In the genomic region with DNA sequence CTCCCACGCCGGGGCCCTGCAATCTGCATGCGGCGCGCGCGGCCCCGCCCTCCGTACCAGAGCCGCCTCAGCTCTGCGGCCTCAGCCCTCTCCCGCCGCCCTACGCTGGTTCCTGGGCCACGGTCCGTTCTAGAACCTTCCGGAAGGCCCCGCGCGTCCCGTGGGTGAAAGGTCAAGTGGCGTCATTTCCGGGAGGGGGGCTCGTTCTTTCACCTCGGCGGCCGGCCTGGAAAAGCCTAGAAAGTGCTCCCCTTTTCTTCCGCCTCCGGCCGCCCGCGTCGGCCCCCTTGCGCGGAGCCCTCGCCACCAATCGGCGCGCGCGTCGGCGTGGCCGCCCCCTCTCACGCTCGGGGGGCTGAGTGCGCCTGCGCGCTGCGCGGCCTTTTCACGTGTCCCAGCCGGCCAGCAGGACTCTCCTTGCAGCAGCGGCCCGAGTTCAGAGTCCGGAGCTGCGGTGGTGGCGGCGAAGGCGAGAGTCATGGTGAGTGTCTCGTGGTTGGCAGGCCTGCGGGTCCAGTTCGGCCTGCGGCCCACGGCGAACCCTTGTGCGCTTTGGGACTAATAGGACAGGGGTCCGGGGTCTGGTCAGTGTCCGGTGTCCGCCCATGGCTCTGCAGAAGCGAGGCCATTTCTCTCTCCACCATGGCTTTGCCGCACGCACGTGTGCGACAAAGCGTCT, we compare ENCODE assay signal across 8 mouse cellular contexts. TPM values are rescaled to one million over a fixed set of nuclear protein-coding genes. Genes with fewer than 3 reads are reported as not detected.
DNase-seq lines count a peak whose midpoint lies in the region; ATAC-seq and TF ChIP-seq lines count a peak whose summit lies in the region.

A gene (plus strand): TSS at position 201 of the 679 bp plus-strand sequence.
A gene (minus strand): TSS at position 312 of the 679 bp plus-strand sequence.

- ATAC-seq in kidney, embryonic 15.5 days (replicated peaks; ENCODE audit: low FRiP score) = peak; percentile 94
- peak; percentile 93 for ATAC-seq in monocyte, adult 5-6 weeks (replicated peaks; ENCODE audit: insufficient number of reproducible peaks, low FRiP score, low TSS enrichment, poor library complexity, severe bottlenecking)

- TF ChIP-seq POLR2A in bone marrow macrophage, adult 2 months (IDR thresholded peaks at IDR 0.05; ENCODE audit: borderline replicate concordance, low read depth, low read length) = no peak; the same call in 1 of the 2 replicates
- peak; percentile 95 for TF ChIP-seq POLR2A in embryonic fibroblast, embryonic 13.5 days (IDR thresholded peaks at IDR 0.05; ENCODE audit: low read depth, low read length)

- peak within 1 kb of the TSS; percentile 77 for H3K4me2 ChIP-seq in kidney, embryonic 15.5 days

- DNase-seq in A20 (ENCODE audit: low read depth, low spot score) (peak; percentile 99), liver (peak; percentile 96)
- DNase-seq in heart, embryonic 10.5 days (ENCODE audit: low spot score) = peak; percentile 99
- peak; percentile 94 to 96 for DNase-seq in spleen, postnatal 4 days (ENCODE audit: low spot score in 2 of 2)

- WGBS in heart, embryonic 10.5 days = under 1% methylated on average over 71 of the region's 76 CpGs
- under 1% methylated on average over 74 of the region's 76 CpGs for WGBS in kidney, embryonic 15.5 days

- H3K4me1 ChIP-seq in bone marrow macrophage, adult 2 months (ENCODE audit: control insufficient read depth, insufficient read depth, low read length) = peaks cover 21% of the 10 kb centered on the region
- H3K4me1 ChIP-seq in embryonic fibroblast, embryonic 13.5 days (ENCODE audit: control insufficient read depth, insufficient read depth, low read length) = peaks cover 5% of the 10 kb centered on the region
- peaks cover 18% of the 10 kb centered on the region for H3K4me1 ChIP-seq in heart, embryonic 10.5 days
- H3K4me1 ChIP-seq in kidney, embryonic 15.5 days = peaks cover 42% of the 10 kb centered on the region

- no peaks in the 10 kb centered on the region for H3K9me3 ChIP-seq in heart, embryonic 10.5 days
- H3K9me3 ChIP-seq in kidney, embryonic 15.5 days (replicated peaks) = no peaks in the 10 kb centered on the region

- no peak for TF ChIP-seq CTCF in bone marrow macrophage, adult 2 months (IDR thresholded peaks at IDR 0.05; ENCODE audit: low read depth, low read length)
- TF ChIP-seq CTCF in embryonic fibroblast, embryonic 13.5 days (IDR thresholded peaks at IDR 0.05; ENCODE audit: borderline replicate concordance, insufficient read depth, low read length) = no peak

- peak within 1 kb of the TSS; percentile 98 for H3K9ac ChIP-seq in kidney, embryonic 15.5 days

- no peaks in the 10 kb centered on the region for H3K27me3 ChIP-seq in heart, embryonic 10.5 days (ENCODE audit: insufficient read depth, poor library complexity, severe bottlenecking)
- no peaks in the 10 kb centered on the region for H3K27me3 ChIP-seq in kidney, embryonic 15.5 days

- H3K4me3 ChIP-seq in bone marrow macrophage, adult 2 months (ENCODE audit: insufficient read depth, low read length) = peak within 1 kb of the TSS; percentile 99
- H3K4me3 ChIP-seq in embryonic fibroblast, embryonic 13.5 days (ENCODE audit: insufficient read depth, low read length) = peak within 1 kb of the TSS; percentile 97
- peak within 1 kb of the TSS; percentile 93 for H3K4me3 ChIP-seq in heart, embryonic 10.5 days
- peak within 1 kb of the TSS; percentile 97 for H3K4me3 ChIP-seq in kidney, embryonic 15.5 days (replicated peaks)

- peak within 1 kb of the TSS; percentile 97 for H3K27ac ChIP-seq in bone marrow macrophage, adult 2 months (ENCODE audit: insufficient read depth, low read depth, low read length)
- H3K27ac ChIP-seq in embryonic fibroblast, embryonic 13.5 days (ENCODE audit: insufficient read depth, low read length) = peak within 1 kb of the TSS; percentile 91
- peak within 1 kb of the TSS; percentile 99 for H3K27ac ChIP-seq in heart, embryonic 10.5 days
- peak within 1 kb of the TSS; percentile 99 for H3K27ac ChIP-seq in kidney, embryonic 15.5 days

- peaks cover 55% of the 10 kb centered on the region for H3K36me3 ChIP-seq in heart, embryonic 10.5 days
- H3K36me3 ChIP-seq in kidney, embryonic 15.5 days = peaks cover 55% of the 10 kb centered on the region

RNA-seq across cellular contexts. Expression of the first gene that starts in this region (rescaled TPM):
- 126 and 129 TPM in 2 replicates for polyA plus RNA-seq in bone marrow macrophage, adult 2 months (2012; ENCODE audit: insufficient read depth, insufficient read length, missing spikeins)
- polyA plus RNA-seq in embryonic fibroblast, embryonic 13.5 days (2011; ENCODE audit: insufficient read length, low read depth, missing spikeins) = 429 and 478 TPM in 2 replicates
- polyA plus RNA-seq in heart, embryonic 10.5 days (2016; fragmentation: Nextera tagmentation; extraction: Ambion mirVana) = 474 and 598 TPM in 2 replicates
- polyA plus RNA-seq in kidney, embryonic 15.5 days (2015; fragmentation: Nextera tagmentation; extraction: Ambion mirVana) = 501 and 586 TPM in 2 replicates
- total RNA-seq in monocyte, adult 5-6 weeks (2017) = 100 to 218 TPM (median 129 TPM) in 3 replicates

RNA-seq across cellular contexts. Expression of the second gene that starts in this region (rescaled TPM):
- 54.7 and 59.8 TPM in 2 replicates for polyA plus RNA-seq in bone marrow macrophage, adult 2 months (2012; ENCODE audit: insufficient read depth, insufficient read length, missing spikeins)
- polyA plus RNA-seq in embryonic fibroblast, embryonic 13.5 days (2011; ENCODE audit: insufficient read length, low read depth, missing spikeins) = 335 and 353 TPM in 2 replicates
- 650 and 681 TPM in 2 replicates for polyA plus RNA-seq in heart, embryonic 10.5 days (2016; fragmentation: Nextera tagmentation; extraction: Ambion mirVana)
- polyA plus RNA-seq in kidney, embryonic 15.5 days (2015; fragmentation: Nextera tagmentation; extraction: Ambion mirVana) = 484 and 494 TPM in 2 replicates
- 128 to 155 TPM (median 141 TPM) in 3 replicates for total RNA-seq in monocyte, adult 5-6 weeks (2017)

Comparison
In these comparisons a context has a peak if more than half of its experiments do, and no peak if none do; other contexts are left out.
1. Peak in every context shown above with its lines: DNase-seq, ATAC-seq, H3K4me3 ChIP-seq and H3K27ac ChIP-seq.